Mouse (Mus musculus) CH12.LX (cell line): ENCODE measurements around the gene Fam168a. TPM values are rescaled to one million over a fixed set of nuclear protein-coding genes. Genes with fewer than 3 reads are reported as not detected.

Source experiments
- DNase-seq: peaks from one replicate; pipeline ENCODE4 v3.0.0-alpha.2; 2013; ENCODE audit errors: extremely low read depth
- H3K27ac ChIP-seq: 2 replicates; pipeline ENCODE4 v1.5.1; 2012; ENCODE audit warnings: low read depth, mild to moderate bottlenecking, control low read depth, moderate library complexity; ENCODE audit not compliant: insufficient read depth
- H3K27me3 ChIP-seq: replicated peaks from 2 replicates; pipeline ENCODE3; 2012; ENCODE audit warnings: inconsistent platforms
- H3K36me3 ChIP-seq, 2 experiments: replicated peaks in 1 of 2; 2 replicates each; pipeline versions ENCODE3 to v1.6.1; 2012; ENCODE audit warnings: inconsistent platforms in 1 of 2, low read length in 1 of 2, mild to moderate bottlenecking in 1 of 2, mixed read lengths in 1 of 2, moderate library complexity in 1 of 2; ENCODE audit not compliant: control insufficient read depth in 1 of 2, insufficient read depth in 1 of 2
- H3K4me1 ChIP-seq, 2 experiments: 2 replicates each; pipeline ENCODE4 v1.6.1; 2012; ENCODE audit warnings: inconsistent platforms in 1 of 2, moderate library complexity in 1 of 2; ENCODE audit not compliant: insufficient read depth in 2 of 2, control insufficient read depth in 1 of 2
- H3K4me2 ChIP-seq: 2 replicates; pipeline ENCODE4 v1.6.1; 2012; ENCODE audit warnings: low read depth, mild to moderate bottlenecking, control low read depth; ENCODE audit not compliant: poor library complexity, insufficient read depth, severe bottlenecking
- H3K4me3 ChIP-seq, 3 experiments: fragments of 150-350 bp in 1 of 3; sonication (generic) in 1 of 3; replicated peaks in 1 of 3; 2 replicates each; pipeline versions ENCODE3 to v1.5.1; 2011 to 2012; ENCODE audit warnings: low read depth in 2 of 3, low read length in 2 of 3, mild to moderate bottlenecking in 2 of 3, moderate library complexity in 2 of 3, control low read depth in 1 of 3, improper control_type of control experiment in 1 of 3, inconsistent platforms in 1 of 3, mixed read lengths in 1 of 3; ENCODE audit not compliant: poor library complexity in 1 of 3
- H3K79me2 ChIP-seq: replicated peaks from 2 replicates; pipeline ENCODE4 v1.6.1; 2012; ENCODE audit warnings: mild to moderate bottlenecking, moderate library complexity; ENCODE audit not compliant: control insufficient read depth, poor library complexity, insufficient read depth, severe bottlenecking; ENCODE audit errors: extremely low read depth
- H3K9ac ChIP-seq: 2 replicates; pipeline ENCODE4 v1.6.1; 2012; ENCODE audit warnings: low read depth, mild to moderate bottlenecking, control low read depth, moderate library complexity; ENCODE audit not compliant: insufficient read depth
- H3K9me3 ChIP-seq: replicated peaks from 2 replicates; pipeline ENCODE3; 2012; ENCODE audit warnings: low read length, inconsistent platforms, mixed read lengths
- BHLHE40 ChIP-seq: IDR thresholded peaks from 2 replicates; pipeline ENCODE4 v1.6.1; 2011; ENCODE audit warnings: mild to moderate bottlenecking, low read depth, low read length, improper control_type of control experiment
- CHD2 ChIP-seq: IDR thresholded peaks from 2 replicates; pipeline ENCODE4 v1.6.1; 2011; ENCODE audit warnings: low read length, improper control_type of control experiment
- CTCF ChIP-seq, 2 experiments: IDR thresholded peaks in 1 of 2; conservative IDR thresholded peaks in 1 of 2; 2 replicates each; pipeline ENCODE4 v1.5.1; 2011 to 2012; ENCODE audit warnings: low read depth in 2 of 2, low read length in 2 of 2, improper control_type of control experiment in 1 of 2, inconsistent platforms in 1 of 2, mild to moderate bottlenecking in 1 of 2, moderate library complexity in 1 of 2
- ELF1 ChIP-seq: IDR thresholded peaks from 2 replicates; pipeline ENCODE4 v1.6.1; 2014; ENCODE audit warnings: low read depth, mild to moderate bottlenecking, inconsistent platforms, low read length, improper control_type of control experiment
- HCFC1 ChIP-seq: IDR thresholded peaks from 2 replicates; pipeline ENCODE4 v1.6.1; 2012; ENCODE audit warnings: low read depth, mild to moderate bottlenecking, inconsistent platforms, low read length, improper control_type of control experiment
- IRF4 ChIP-seq: IDR thresholded peaks from 2 replicates; pipeline ENCODE4 v1.6.1; 2014; ENCODE audit warnings: low read depth, mild to moderate bottlenecking, inconsistent platforms, low read length, improper control_type of control experiment
- JUN ChIP-seq: IDR thresholded peaks from 2 replicates; pipeline ENCODE4 v1.6.1; 2011; ENCODE audit warnings: low read depth, mild to moderate bottlenecking, low read length, improper control_type of control experiment, moderate library complexity; ENCODE audit not compliant: insufficient read depth
- MAFK ChIP-seq: IDR thresholded peaks from 2 replicates; pipeline ENCODE4 v1.6.1; 2011; ENCODE audit warnings: low read length, improper control_type of control experiment; ENCODE audit not compliant: insufficient replicate concordance
- MAZ ChIP-seq: IDR thresholded peaks from 2 replicates; pipeline ENCODE4 v1.6.1; 2012; ENCODE audit warnings: low read depth, mild to moderate bottlenecking, inconsistent platforms, low read length, improper control_type of control experiment, moderate library complexity
- MEF2A ChIP-seq: IDR thresholded peaks from 2 replicates; pipeline ENCODE4 v1.6.1; 2014; ENCODE audit warnings: low read depth, mild to moderate bottlenecking, inconsistent platforms, low read length, improper control_type of control experiment, borderline replicate concordance
- MYC ChIP-seq: IDR thresholded peaks from 2 replicates; pipeline ENCODE4 v1.6.1; 2011; ENCODE audit warnings: low read depth, mild to moderate bottlenecking, improper control_type of control experiment, low read length
- NRF1 ChIP-seq: IDR thresholded peaks from 2 replicates; pipeline ENCODE4 v1.6.1; 2014; ENCODE audit warnings: low read depth, mild to moderate bottlenecking, inconsistent platforms, low read length, improper control_type of control experiment, moderate library complexity
- RAD21 ChIP-seq: IDR thresholded peaks from 2 replicates; pipeline ENCODE4 v1.6.1; 2011; ENCODE audit warnings: low read depth, mild to moderate bottlenecking, low read length, improper control_type of control experiment, moderate library complexity
- RCOR1 ChIP-seq: conservative IDR thresholded peaks from 2 replicates; pipeline ENCODE4 v1.6.1; 2012; ENCODE audit warnings: low read depth, mild to moderate bottlenecking, inconsistent platforms, low read length, improper control_type of control experiment
- SIN3A ChIP-seq: IDR thresholded peaks from 2 replicates; pipeline ENCODE4 v1.6.1; 2012; ENCODE audit warnings: low read length, improper control_type of control experiment, inconsistent platforms
- TCF12 ChIP-seq: IDR thresholded peaks from 2 replicates; pipeline ENCODE4 v1.6.1; 2014; ENCODE audit warnings: low read depth, mild to moderate bottlenecking, inconsistent platforms, low read length, improper control_type of control experiment
- ZC3H11A ChIP-seq: IDR thresholded peaks from 2 replicates; pipeline ENCODE4 v1.6.1; 2012; ENCODE audit warnings: low read depth, mild to moderate bottlenecking, inconsistent platforms, low read length, improper control_type of control experiment
- ZKSCAN1 ChIP-seq: IDR thresholded peaks from 2 replicates; pipeline ENCODE4 v1.6.1; 2012; ENCODE audit warnings: low read depth, inconsistent platforms, low read length, improper control_type of control experiment, borderline replicate concordance
- dilution Hi-C: fragments of 300-500 bp; cut with MboI; formaldehyde crosslinking; loops from 2 replicates; pipeline ENCODE4 v1.14.3; 2020; ENCODE audit warnings: low sequenced_read_pairs; ENCODE audit not compliant: extremely low pct_unique_long_range_greater_than_20kb, extremely low pct_ligation_motif_present
- in situ Hi-C: fragments of 300-500 bp; cut with MboI; formaldehyde crosslinking; loops from 3 replicates; pipeline ENCODE4 v1.14.3; 2019; ENCODE audit warnings: low sequenced_read_pairs, low pct_ligation_motif_present, low pct_unique_long_range_greater_than_20kb, mixed read lengths
- polyA plus RNA-seq: library from polyadenylated mRNA; unstranded; fragments of >175 nt; gene quantifications from 2 replicates; pipeline ENCODE4 v1.2.1, GENCODE M21; 2012; ENCODE audit warnings: low read depth; ENCODE audit not compliant: insufficient read length
- total RNA-seq, 2 experiments: library from RNA; depleted of rRNA; stranded (reverse); fragments of 300-350 nt in 1 of 2; fragments of >200 nt in 1 of 2; gene quantifications; 2 replicates each; pipeline ENCODE4 v1.2.3; 2012 to 2014

Gene Fam168a
- total and polyA plus RNA-seq, 3 experiments = 4.0 to 15.0 (median 4.9) TPM

- no peak for TF ChIP-seq ZKSCAN1
- TF ChIP-seq RAD21 = no peak
- 0 out of 2 replicates have a peak, but pooled peaks have one; percentile 40 for TF ChIP-seq IRF4
- TF ChIP-seq MYC = 0 out of 2 replicates have a peak, but pooled peaks have one; percentile 23
- peak; percentile 46; the same call in 1 of the 2 replicates for TF ChIP-seq TCF12
- peak; percentile 68 for TF ChIP-seq ELF1
- TF ChIP-seq BHLHE40 = 0 out of 2 replicates have a peak, but pooled peaks have one; percentile 14
- peak; percentile 49 for TF ChIP-seq CHD2
- 0 out of 2 replicates have a peak, but pooled peaks have one; percentile 34 for TF ChIP-seq RCOR1
- TF ChIP-seq JUN = no peak
- peak; percentile 52; the same call in 1 of the 2 replicates for TF ChIP-seq MAZ
- TF ChIP-seq CTCF (conservative IDR thresholded peaks at IDR 0.05 in 1 of 2, IDR thresholded peaks at IDR 0.05 in 1 of 2; ENCODE audit: low read depth in 2 of 2, low read length in 2 of 2) = 0 out of 4 replicates have a peak, but pooled peaks of 1 of the 2 experiments have one; percentile 5
- TF ChIP-seq NRF1 = no peak
- TF ChIP-seq ZC3H11A = no peak
- 0 out of 2 replicates have a peak, but pooled peaks have one; percentile 18 for TF ChIP-seq SIN3A
- peak; percentile 93 for TF ChIP-seq MEF2A
- peak; percentile 33 for TF ChIP-seq HCFC1
- in situ Hi-C loops (no loop called here), dilution Hi-C loops (no loop called here)
- DNase-seq = peak; percentile 58
- H3K27me3 ChIP-seq = no peaks in the 10 kb centered on the region
- H3K4me2 ChIP-seq = no peak overlapping the region
- peak overlapping the region; percentile 87 for H3K27ac ChIP-seq
- peaks cover 9 to 18% of the 10 kb centered on the region in 2 experiments for H3K36me3 ChIP-seq
- peak overlapping the region in 1 of 3 experiments; percentile 20 for H3K4me3 ChIP-seq
- no peaks in the 10 kb centered on the region for H3K79me2 ChIP-seq
- peaks cover 37 to 54% of the 10 kb centered on the region in 2 experiments for H3K4me1 ChIP-seq
- no peak overlapping the region for H3K9ac ChIP-seq
- no peaks in the 10 kb centered on the region for H3K9me3 ChIP-seq
Measured at GRCm38 (mm10) chr7:100868551-100868950, 162.1 kb downstream of the Fam168a start.

GRCm38 (mm10) chr7:100869877-100870629 is 163.6 kb downstream of the Fam168a start:
- H3K9ac ChIP-seq = no peak overlapping the region
- no peak overlapping the region for H3K4me3 ChIP-seq
- no peaks in the 10 kb centered on the region for H3K9me3 ChIP-seq
- H3K36me3 ChIP-seq = peaks cover 9 to 31% of the 10 kb centered on the region in 2 experiments
- DNase-seq = no peak
- dilution Hi-C loops = no loop called here
- TF ChIP-seq MAZ (no peak), MAFK (no peak)
- peaks cover 33 to 61% of the 10 kb centered on the region in 2 experiments for H3K4me1 ChIP-seq
- in situ Hi-C loops = no loop called here
- no peak overlapping the region for H3K4me2 ChIP-seq
- H3K27me3 ChIP-seq = no peaks in the 10 kb centered on the region
- no peak overlapping the region; the same call in 1 of the 2 replicates for H3K27ac ChIP-seq
- H3K79me2 ChIP-seq = no peaks in the 10 kb centered on the region
